Mouse (Mus musculus) layer of hippocampus, adult 18-20 months (tissue): ENCODE results near the gene Atp2b2. TPM values are rescaled to one million over a fixed set of nuclear protein-coding genes. Genes with fewer than 3 reads are reported as not detected.

Experiments
- DNase-seq, 2 experiments: peaks; one replicate each; pipeline ENCODE4 v3.0.0; 2022; ENCODE audit warnings: low spot score in 2 of 2
- total RNA-seq, 2 experiments: library from RNA; stranded (reverse); gene quantifications; 2 replicates each; pipeline ENCODE4 v1.2.3; 2021

Atp2b2 gene
- total RNA-seq, 2 experiments from 2014 or later, result 313 to 326 TPM

DNA sequence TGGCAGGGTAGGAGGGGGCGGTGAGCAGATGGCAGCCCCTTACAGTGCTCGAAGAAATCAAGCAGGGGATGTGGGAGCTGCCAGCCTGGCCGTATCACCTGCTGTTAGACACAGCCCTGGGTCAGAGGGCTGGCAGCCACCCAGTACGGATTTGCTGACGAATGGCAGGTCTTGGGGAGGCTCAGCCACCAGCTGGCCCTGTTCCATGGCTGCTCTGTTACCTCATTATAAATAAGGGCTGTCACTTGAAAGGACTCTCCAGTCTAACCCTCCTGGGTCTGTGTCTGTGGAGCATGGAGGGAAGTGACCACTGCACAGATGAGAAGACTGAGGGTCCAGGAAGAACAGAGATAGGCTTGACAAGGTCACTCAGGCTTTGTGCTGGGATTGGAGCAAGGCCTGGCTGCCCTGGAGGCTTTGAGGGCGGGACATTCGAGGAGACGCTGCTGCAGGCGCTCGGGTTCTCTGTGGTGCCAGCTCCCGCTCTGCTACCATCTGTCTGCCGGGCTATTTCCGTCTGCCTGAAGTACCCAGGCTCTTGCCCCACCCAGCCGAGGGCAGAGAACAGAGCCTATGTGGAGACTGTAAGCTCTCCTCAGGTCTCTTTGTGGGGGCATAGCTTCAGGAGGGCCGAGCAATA lies 181.6 kb downstream of the Atp2b2 start:
- DNase-seq, result peak in 1 of 2 experiments; percentile 50

DNA sequence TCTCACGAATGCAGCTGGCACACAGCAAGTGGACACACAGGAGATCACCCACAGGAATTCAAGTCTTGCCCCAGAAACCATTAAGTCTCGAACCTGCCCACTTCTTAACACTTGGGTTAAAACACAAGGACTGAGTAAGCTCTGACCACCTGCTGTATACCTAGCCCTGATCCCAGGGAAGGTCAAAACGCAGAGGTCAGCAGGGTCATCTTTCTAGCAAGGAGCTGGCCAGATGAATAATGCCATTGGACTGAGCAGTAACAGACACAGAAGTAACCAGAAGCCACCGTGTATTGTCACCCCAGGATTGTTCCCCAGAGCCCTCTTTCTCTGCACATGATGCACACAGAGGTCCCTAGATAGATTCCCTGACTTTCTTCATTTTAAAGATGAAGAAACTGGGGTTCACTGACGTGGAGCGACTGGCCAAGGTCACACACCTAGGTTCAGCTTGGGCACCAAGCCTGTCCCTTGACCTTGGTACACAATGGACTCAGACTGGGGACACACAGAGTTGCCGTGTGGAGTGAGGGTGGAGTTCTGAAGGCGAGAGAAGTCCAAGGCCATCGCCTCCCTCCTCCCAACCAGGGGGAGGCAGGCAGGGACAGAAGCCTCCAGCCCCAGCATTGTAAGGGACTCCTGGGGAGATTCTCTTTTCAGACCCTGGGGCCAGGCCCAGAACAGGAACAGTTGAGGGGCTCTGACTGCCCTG lies 182.2 kb downstream of the Atp2b2 start:
- no peak for DNase-seq

DNA sequence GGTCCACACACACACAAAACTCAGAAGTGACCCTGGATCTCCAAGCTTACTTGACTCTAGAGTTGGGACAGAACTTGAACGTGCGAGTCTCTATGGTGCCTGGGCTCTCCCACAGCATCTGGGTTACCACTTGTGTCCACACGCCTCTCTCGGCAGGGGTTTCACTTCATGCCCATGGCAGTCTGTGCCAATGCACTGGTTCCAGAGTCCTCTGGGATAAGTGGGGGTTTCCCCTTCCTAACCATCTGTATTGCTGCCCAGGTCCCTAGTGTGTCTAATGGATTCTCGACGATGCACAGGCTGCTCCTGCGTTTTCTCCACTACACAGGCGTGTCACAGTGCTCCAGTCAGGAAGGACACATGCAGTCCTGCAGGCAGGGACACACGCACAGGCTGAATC lies 184.1 kb downstream of the Atp2b2 start:
- no peak for DNase-seq

DNA sequence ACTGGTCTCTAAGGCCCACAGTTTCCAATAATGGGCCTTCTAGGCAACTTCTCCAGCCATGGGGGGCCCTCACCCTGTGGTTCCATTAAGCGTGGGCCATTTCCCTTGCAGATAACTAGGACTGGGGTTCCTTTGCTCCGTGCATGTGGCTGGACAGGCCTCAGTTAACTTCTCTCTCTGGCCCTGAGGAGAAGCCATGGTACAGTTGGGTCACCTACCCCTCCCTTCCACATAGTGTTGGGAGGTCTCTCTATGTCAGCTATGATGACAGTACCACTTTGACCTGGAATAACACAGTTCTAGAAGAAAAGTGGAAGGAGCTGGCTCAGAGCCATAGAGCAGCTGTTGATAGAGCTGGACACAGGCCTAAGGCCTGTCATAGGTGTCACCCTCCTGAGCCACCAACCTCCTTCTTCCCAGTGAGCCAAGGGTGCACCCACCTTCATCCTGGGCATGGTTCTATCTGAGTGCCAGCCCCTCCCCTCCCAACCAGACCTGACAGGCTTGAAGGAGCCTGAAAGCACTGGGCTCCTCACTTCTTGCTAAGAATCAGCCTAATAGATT lies 185.0 kb downstream of the Atp2b2 start:
- no peak for DNase-seq

DNA sequence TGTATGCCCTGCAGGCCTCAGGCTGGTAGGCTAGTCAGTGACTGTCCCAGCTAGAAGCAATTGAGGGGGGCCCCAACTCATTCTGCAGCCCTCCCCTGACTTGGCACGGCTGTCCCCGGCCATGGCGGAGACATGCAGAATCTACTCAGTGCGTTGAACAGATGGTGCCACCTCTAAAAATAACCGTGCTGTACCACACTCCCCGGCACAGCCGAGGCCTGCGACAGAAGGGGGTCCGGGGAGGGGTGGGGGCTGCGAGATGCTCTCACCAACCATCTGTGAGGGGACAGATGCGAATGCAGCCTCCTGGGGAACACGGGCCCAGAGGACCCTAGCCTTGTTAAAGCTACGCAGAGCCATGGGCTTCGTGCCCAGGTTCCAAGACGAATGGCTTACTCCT lies 185.6 kb downstream of the Atp2b2 start:
- DNase-seq, result peak; percentile 83 to 91

DNA sequence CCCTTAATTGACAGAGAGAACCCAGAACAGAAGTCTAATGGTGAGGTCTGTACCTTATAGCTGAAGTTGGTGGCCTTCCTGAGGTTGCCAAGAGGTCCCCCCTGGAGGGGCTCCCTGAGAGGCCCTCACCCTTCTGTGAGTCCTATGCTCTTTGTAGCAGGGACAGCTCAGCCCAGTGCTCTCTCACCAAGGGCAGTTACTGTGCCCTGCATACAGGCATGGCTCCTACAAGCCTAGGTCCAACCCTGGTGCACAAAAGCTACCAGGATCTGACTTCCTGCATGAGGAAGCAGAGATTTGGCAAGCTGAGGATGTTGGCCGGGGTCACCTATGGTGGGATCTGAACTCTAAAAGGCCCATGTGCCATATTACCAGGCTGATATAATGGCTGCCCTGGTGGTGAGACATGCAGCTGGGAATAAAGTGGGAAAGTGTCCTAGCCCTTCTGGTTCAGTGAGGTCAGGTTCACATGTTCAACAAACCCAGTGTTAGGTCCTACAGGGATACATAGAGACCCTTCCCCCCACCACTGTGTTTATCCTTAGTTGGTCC lies 186.2 kb downstream of the Atp2b2 start:
- DNase-seq, result no peak

DNA sequence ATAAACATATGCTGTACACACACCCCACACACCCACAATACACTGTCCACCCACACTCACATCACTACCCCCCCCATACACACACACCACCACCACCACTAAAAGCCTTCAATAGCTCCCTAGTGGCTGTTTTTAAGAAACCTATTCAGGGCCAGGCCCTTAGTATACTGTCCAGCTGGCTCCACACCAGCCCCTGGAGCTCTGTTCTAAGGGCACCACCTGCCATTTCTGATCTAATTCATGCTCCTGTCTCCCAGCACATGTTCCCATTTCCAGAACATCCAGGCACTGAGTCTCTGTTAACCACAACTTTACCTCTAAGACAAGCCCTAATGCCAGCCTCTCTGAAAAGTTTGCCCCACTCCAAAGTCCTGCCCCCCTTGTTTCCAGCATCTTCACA lies 186.8 kb downstream of the Atp2b2 start:
- DNase-seq, result no peak

DNA sequence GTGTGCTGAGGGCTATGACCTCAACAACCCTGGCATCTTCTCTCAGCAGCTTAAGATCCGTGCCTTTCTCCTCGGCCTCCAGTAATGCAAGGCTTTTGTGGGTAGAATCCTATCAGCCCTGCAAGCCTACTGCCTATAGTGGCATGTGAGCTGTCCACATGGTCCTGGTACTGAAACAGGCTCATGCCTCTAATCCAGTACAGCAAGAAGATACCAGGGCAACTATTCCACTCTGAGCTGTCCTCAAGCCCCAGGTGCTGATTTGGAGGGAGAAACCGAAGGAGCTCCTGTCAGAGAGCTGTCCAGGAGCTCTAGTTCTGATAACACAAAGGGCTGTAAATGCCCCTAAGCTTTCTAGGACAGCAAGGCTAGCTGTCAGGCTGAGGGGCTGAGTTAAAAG lies 190.1 kb downstream of the Atp2b2 start:
- DNase-seq, result no peak

DNA sequence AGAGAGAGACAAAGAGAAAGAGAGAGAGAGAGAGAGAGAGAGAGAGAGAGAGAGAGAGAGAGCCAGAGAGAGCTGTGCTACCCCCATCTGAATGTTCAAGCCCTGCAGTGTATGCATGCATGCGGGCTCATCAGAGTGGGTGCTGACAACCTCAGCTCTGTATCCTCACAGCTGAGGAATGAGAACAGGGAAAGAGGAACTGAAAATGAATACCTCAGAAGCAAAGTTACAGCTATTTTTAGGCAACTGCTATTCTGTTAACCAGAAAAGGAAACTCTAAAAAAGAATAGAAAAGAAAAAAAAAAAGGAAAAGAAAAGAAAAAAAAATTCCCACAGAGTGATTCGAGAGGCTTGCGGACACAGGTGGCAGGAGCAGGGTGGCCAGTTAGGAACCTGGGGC lies 192.6 kb downstream of the Atp2b2 start:
- no peak for DNase-seq

DNA sequence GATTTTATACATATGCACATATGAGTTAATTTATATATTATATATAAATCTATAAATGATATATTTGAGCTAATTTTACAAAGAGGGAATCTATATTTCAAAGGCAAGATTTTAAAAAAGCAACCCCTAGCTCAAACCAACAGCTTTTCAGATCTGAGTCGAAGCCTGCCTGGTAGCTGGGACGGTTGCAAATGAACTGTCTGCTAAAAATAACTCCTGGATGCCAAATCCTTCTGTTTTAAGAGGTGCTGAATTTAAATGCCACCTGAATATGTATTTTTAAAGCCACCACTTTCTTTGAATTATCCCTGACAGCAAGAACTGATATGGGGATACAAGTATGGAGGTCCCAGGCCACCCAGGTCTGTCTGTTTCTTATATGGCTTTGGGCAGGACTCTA lies 193.8 kb downstream of the Atp2b2 start:
- peak in 1 of 2 experiments; percentile 42 for DNase-seq

DNA sequence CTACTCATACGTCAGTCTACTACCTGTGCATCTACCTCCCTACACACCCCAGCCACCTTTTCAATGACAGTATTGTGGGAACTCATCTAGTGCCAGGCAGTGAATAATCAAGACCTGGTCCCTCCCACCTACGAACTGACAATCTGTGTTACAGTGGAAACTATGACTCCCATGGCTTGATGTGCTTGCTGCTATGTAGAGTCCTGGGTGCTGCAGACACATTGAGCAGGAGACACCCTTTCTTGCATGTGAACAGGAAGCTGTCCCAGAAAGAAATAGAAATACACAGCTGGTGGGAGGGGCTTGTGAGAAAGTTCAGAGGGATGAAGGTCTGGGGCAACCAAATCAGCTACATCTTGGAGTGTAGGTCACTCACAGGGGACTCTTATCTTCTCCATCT lies 195.3 kb downstream of the Atp2b2 start:
- no peak for DNase-seq

DNA sequence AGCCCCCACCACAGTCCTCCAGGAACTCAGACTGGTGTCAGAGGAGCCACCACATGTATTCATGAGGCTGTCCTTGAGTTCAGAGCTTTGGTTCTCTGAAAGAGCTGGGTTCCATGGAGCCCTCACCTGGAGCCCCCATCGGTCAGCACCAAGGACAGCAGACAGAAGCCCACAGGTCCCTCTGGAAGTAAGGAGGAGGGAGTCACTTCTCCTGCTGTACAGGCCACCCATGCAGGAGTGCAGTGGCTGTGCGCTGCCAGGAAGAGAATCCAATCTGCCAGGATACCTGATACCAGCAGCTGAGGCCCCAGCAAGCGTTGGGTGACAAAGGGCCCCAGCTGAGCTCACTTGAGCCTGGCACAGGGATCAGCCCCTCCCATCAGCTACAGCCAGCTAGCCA lies 199.2 kb downstream of the Atp2b2 start:
- DNase-seq, result no peak

DNA sequence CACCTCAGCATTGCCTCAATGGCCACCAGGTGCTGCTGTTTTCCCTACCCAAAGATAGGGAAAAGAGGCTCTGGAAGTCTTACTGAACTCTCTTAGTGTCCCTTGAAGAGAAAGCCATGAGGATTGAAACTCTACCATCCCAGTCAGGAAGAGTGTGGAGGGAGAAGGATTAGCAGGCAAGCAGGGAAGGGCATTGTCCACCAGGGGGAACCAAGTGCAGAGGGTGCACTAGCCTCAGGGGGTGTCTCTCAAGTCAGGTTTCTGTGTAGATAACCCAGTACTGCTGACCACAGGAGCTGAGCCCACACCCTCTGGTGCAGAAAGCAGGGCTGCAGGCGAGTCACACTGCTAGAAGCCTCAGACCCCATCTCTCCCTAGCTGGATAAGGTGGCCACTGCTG lies 203.9 kb downstream of the Atp2b2 start:
- DNase-seq, result no peak

DNA sequence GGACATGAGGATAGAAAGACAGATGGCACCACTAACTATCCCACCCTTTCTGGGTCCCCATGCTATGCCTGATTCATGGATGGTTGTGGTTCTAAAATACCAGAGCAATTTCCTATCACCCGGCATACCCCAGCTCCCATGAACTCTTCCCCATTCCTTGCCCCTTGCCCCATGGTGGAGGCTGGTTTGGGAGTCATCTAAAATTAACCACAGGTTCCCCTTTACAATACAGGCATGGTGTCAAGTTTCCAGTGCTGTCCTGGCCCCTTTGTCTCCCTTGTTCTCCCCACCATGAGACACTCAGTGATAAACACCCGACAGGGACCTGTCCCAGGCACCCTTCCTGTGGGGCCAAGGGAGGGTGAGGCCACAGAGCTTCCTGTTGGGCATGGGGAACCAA lies 204.7 kb downstream of the Atp2b2 start:
- DNase-seq, result no peak

DNA sequence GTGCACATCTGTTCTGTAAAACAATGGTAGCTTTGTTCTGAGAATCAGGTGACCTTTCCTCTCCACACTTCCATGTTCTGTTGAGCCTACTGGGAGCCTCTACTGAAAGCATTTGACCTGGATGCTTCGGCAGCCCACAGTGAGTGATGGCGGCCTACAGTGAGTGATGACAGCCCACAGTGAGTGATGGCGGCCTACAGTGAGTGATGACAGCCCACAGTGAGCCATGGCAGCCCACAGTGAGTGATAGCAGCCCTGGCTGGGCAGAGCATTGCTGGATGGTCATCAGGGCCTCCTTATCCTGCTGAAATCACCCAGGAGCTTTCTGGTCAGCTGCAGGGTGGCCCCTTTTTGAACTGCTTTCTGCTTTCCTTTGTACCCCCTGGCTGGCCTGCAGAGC lies 205.9 kb downstream of the Atp2b2 start:
- no peak for DNase-seq

DNA sequence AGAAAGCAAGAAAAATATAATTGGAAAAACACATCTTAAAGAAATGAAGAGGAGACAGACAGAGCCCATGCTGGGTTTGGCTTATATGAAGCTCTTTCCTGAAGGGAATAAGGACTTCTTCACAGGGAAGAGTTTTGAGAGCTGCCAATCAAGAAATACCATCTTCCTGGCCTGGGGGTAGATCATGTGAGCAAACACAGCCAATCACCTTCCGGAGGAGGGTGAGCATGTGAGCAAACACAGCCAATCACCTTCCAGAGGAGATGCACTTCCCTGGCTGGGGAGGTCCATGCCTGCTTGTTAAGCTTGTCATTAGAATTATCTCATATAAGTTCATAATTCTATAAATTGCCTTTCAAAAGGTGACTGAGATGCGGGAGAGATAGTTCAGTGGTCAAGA lies 211.9 kb downstream of the Atp2b2 start:
- DNase-seq, result no peak

DNA sequence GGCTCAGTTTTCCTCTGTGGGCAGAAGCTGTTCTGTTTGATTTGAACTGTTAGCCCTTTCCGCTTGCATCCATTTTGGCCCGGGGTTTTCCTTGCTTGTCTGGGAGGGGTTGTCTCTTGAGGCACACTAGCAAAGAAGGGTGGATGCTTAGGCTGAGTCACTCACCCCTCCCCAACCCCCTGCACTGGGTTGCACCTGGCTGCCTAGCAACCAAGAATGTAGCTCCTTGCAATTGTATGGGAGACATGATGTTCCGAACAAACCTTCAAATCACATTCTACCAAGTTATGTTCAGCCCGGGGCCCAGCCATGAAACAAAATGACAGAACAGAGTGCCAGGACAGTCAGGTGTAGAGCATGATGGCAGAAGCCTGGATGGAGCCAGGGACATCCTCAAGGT lies 215.1 kb downstream of the Atp2b2 start:
- DNase-seq, result no peak

DNA sequence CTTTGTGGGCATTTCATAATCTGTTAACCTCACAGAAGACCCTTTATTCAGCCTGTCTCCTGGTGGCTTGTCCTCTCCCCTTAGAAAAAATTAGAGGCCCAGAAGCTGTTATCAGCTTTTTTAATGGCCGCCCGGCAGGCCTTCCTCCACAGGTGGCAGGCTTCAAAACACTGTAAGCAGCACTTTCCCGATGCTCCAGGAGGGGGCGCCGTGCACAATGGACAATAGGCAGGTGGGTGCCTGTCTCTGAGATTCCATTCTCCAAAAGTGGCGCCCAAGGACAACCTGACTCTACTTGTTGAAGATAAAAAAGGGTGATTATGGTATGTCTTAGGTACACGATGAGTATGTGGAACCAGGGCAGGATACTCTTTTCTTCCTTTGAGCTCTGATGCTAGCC lies 220.0 kb downstream of the Atp2b2 start:
- DNase-seq, result peak; percentile 43 to 79

DNA sequence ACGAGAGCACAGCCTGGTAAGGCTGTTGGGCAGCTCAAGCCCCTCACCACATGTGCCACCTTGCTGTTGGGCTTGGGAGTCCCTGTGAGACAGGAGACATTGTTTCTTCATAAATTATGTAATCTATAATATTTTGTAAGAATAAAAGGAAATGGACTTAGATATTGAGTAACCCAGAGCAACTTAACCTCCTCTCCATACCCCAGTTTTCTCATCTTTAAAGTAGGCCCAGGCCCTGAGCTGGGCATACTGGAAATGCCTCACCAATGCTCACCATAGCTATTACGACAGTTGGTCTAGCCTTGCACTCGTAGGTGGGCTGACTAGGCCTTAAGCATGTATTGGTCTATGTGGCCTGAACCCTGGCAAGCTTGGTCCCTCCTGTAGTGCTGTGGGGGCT lies 225.7 kb downstream of the Atp2b2 start:
- no peak for DNase-seq

DNA sequence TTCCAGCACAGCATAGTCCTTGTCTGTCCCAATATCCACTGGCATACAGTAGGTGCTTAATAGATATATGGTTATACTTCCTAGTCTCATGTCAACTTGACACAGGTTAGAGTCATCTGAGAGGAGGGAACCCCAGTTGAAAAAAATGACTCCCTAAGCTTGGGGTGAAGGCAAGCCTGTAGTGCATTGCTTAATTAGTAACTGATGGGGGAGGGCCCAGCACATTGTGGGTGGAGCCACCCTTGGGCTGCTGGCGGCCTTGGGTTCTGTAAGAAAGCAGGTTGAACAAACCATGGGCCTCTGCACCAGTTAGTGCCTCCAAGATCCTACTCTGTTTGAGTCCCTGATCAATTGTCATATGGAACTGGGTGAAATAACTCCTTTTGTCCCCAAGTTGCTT lies 231.0 kb downstream of the Atp2b2 start:
- no peak for DNase-seq

DNA sequence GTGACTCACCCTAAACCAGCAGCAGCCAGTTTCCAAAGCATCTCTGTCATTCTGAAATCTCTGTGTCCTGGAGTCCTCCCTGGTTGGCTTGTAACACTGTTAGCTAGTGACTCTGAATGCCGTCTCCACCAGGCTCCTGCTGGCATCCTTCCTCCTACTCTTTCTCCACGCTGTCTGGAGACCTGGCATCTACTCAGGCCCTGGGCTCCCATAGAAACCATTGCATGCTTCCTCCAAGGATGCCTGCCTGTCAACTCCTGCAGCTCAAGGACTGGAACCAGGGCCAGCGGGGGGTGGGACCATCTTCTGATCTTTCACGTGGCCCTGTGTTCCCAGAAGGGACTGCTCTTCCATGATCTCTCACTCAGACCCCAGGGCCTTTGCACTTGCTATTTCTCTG lies 231.7 kb downstream of the Atp2b2 start:
- peak in 1 of 2 experiments; percentile 29 for DNase-seq

DNA sequence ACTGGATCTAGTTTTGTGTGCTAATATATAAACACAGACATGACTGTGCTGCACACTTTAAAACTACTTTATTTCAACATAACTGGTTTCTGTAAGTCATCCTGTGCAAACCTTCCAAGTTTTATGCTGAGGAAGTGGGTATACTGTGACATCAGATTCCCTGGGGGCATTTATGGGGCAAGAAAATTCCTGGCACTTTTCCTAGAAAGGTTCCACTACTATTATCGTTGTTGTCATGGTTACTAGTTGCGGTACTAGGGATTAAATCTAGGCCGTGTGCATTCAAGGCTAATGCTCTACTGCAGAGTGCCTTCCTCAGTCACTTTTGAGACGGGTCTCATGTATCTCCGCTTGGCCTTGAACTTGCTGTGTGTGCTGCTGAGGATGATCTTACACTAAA lies 236.2 kb downstream of the Atp2b2 start:
- no peak for DNase-seq

DNA sequence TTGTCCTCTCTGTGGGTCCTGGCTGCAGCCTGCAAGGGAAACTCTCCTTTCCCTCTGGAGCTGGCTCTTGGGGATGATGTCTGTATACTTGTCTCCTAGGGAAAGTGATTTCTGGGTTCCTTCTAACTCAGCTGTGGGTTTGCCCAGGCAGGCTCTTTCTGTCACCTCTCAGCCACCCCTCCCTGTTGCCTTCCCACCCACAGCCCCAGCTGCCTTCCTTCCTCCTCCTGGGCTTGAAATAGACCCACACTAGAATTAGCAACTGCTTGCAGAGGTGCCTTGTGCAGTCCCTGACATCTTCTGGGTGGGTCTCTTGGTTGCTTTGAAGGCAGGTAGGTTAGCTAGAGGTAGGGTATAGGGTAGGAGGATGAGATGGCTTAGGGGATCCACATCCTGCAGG lies 241.2 kb downstream of the Atp2b2 start:
- peak; percentile 47 to 62 for DNase-seq
